Mouse (Mus musculus) midbrain, postnatal 0 days (tissue): Measurements from ENCODE around the gene 4930518I15Rik. TPM values are rescaled to one million over a fixed set of nuclear protein-coding genes. Genes with fewer than 3 reads are reported as not detected.
A peak's percentile ranks its signal among the peaks of the same experiment; 100 is the strongest.
"Not testable (repeated sequence)": the region's sequence is repeated elsewhere in the genome, so short reads cannot be mapped to it uniquely, and the experiment has no call there.

Experiments
- ATAC-seq: fragments of 200-750 bp; cut with Nextera tagmentation; 2 replicates; pipeline ENCODE4 v1.8.0; 2017; ENCODE audit warnings: moderate number of reproducible peaks, mild to moderate bottlenecking, moderate TSS enrichment, moderate library complexity; ENCODE audit not compliant: low FRiP score
- DNase-seq: peaks from one replicate; pipeline ENCODE4 v3.0.0-alpha.2; 2015; ENCODE audit warnings: low spot score
- H3K27ac ChIP-seq: fragments of 300-500 bp; sonication (generic); 2 replicates; pipeline ENCODE4 v1.5.1; 2014; ENCODE audit warnings: low read depth, mild to moderate bottlenecking, low read length, mixed read lengths
- H3K27me3 ChIP-seq: fragments of 300-500 bp; sonication (generic); 2 replicates; pipeline ENCODE4 v1.6.1; 2014; ENCODE audit warnings: low read length, control low read depth, mixed read lengths; ENCODE audit not compliant: insufficient read depth
- H3K36me3 ChIP-seq: fragments of 300-500 bp; sonication (generic); 2 replicates; pipeline ENCODE4 v1.6.1; 2014; ENCODE audit warnings: low read length, control low read depth, mixed read lengths; ENCODE audit not compliant: insufficient read depth
- H3K4me1 ChIP-seq: fragments of 300-500 bp; sonication (generic); 2 replicates; pipeline ENCODE4 v1.6.1; 2014; ENCODE audit warnings: mild to moderate bottlenecking, control low read depth, antibody characterized with exemption, low read length, mixed read lengths; ENCODE audit not compliant: insufficient read depth
- H3K4me2 ChIP-seq: fragments of 300-500 bp; sonication (generic); 2 replicates; pipeline ENCODE4 v1.6.1; 2014; ENCODE audit warnings: low read depth, mild to moderate bottlenecking, low read length, mixed read lengths; ENCODE audit not compliant: poor library complexity, severe bottlenecking
- H3K4me3 ChIP-seq: fragments of 300-500 bp; sonication (generic); 2 replicates; pipeline ENCODE4 v1.5.1; 2014; ENCODE audit warnings: low read depth, mild to moderate bottlenecking, low read length, moderate library complexity
- H3K9ac ChIP-seq: fragments of 300-500 bp; sonication (generic); replicated peaks from 2 replicates; pipeline ENCODE4 v1.6.1; 2014; ENCODE audit warnings: mild to moderate bottlenecking, low read length, moderate library complexity, mixed read lengths; ENCODE audit not compliant: poor library complexity, severe bottlenecking
- H3K9me3 ChIP-seq: fragments of 300-500 bp; sonication (generic); 2 replicates; pipeline ENCODE4 v1.6.1; 2016; ENCODE audit warnings: low read length, control low read depth
- CTCF ChIP-seq: IDR thresholded peaks from 2 replicates; pipeline ENCODE4 v1.5.1; 2016; ENCODE audit warnings: antibody characterized with exemption, mild to moderate bottlenecking
- WGBS: fragments of 180-500 bp; shearing (Covaris S2); extraction: QIAGEN DNeasy Blood & Tissue Kit; methylation state at CpG from one replicate; pipeline ENCODE4 v1.1.7; 2014; 5-methylcytosine and 5-hydroxymethylcytosine counted together
- polyA plus RNA-seq: library from polyadenylated mRNA; unstranded; fragments of >200 nt; fragmentation: Nextera tagmentation; extraction: Ambion mirVana; gene quantifications from 2 replicates; pipeline ENCODE4 v1.2.1, GENCODE M21; 2015
- total RNA-seq: library from RNA; depleted of rRNA; stranded (reverse); fragments of >200 nt; gene quantifications from 2 replicates; pipeline ENCODE4 v1.2.3, GENCODE M21; 2014; rRNA removed

4930518I15Rik gene
- total RNA-seq = 0.94 and 0.99 TPM in 2 replicates
- polyA plus RNA-seq = 2.8 and 2.9 TPM in 2 replicates

GRCm38 (mm10) chr2:156857835-156858234, at the start of gene 4930518I15Rik:
4930518I15Rik (minus strand) TSS chr2:156857946.
- H3K36me3 ChIP-seq = peaks cover 11% of the 10 kb centered on the region; the same call in 1 of the 2 replicates
- H3K9me3 ChIP-seq = no peaks in the 10 kb centered on the region
- no peak within 1 kb of the TSS for H3K27ac ChIP-seq
- no peak within 1 kb of the TSS for H3K4me2 ChIP-seq
- ATAC-seq = no peak
- H3K4me3 ChIP-seq = no peak within 1 kb of the TSS
- H3K4me1 ChIP-seq = no peaks in the 10 kb centered on the region
- WGBS = 85% methylated on average over 2 of the region's 2 CpGs
- DNase-seq = no peak
- H3K9ac ChIP-seq = no peak within 1 kb of the TSS
- H3K27me3 ChIP-seq = no peaks in the 10 kb centered on the region
- no peak for TF ChIP-seq CTCF

DNA sequence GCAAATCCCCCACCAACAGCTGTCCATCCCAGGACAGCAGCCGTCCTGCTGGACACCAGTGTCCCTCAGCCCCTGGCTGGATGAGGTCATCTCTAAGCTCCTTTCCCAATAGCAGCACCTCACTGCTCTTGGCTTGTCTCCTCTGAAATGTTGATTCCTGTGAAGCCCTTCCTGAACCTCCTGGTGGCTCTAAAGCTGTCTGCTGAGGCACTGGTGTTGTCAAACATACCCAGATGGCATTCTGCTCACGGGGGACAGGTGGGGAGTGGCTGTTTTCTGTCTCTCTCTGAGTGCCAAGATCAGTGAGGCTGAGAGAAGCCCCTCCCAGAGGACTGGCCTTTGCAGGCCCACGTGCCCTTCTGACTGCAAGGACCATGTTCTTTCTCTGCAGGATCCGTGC, 48.2 kb upstream of the 4930518I15Rik start:
- H3K27ac ChIP-seq, H3K36me3 ChIP-seq, H3K9ac ChIP-seq, H3K27me3 ChIP-seq, H3K4me3 ChIP-seq, H3K4me2 ChIP-seq, ATAC-seq, H3K4me1 ChIP-seq, H3K9me3 ChIP-seq: not testable (repeated sequence)
- DNase-seq = peak; percentile 34
- 46% methylated on average over 4 of the region's 4 CpGs for WGBS

DNA sequence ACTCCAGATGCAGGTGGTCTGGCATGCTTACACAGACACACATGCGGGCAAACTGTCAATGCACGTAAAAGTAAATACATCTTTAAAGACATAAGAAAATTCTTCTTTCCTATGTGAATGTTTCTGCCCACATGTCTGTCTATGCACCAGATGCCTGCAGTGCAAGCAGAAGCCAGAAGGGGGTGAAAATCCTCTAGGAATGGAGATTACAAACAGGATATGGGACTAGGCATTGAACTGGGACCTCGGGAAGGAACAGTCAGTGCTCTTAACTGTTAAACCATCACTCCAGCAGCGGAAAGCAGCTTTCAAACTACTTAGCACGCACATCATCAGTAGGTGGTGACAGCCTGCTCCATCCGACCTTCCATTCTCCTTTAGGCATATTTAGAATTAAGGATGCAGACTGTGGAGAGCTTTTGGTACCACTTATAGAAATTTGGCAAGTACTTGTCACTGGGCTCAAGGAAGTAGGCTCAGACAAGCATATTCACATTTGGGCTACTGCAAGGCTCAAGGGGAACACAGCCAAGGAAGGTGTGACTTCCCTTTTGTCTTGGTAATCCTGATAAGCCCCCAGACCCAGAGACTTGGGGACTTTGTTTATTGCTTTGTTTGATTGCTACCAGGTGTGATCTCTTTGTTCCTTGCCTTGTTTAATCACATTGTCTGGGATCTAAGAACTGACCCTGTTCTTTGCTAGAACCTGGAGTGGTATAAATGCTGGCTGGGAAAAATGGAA, 47.4 kb upstream of the 4930518I15Rik start:
- WGBS = 33% methylated on average over 6 of the region's 6 CpGs

GRCm38 (mm10) chr2:156903367-156903766, 45.6 kb upstream of the 4930518I15Rik start:
- 38% methylated on average over 2 of the region's 2 CpGs for WGBS
- Histone ChIP-seq H3K4me3 (no peak overlapping the region), H3K4me1 (peaks cover 2% of the 10 kb centered on the region; the same call in 1 of the 2 replicates), H3K27ac (no peak overlapping the region), H3K4me2 (no peak overlapping the region), H3K9ac (no peak overlapping the region), H3K9me3 (no peaks in the 10 kb centered on the region), H3K27me3 (no peaks in the 10 kb centered on the region), H3K36me3 (no peaks in the 10 kb centered on the region)
- DNase-seq (no peak), ATAC-seq (no peak)
- peak; percentile 39 for TF ChIP-seq CTCF

More for the DNA sequence above, 47.4 kb upstream of the 4930518I15Rik start:
- TF ChIP-seq CTCF = peak; percentile 79
- Histone ChIP-seq H3K9me3 (no peaks in the 10 kb centered on the region), H3K9ac (no peak overlapping the region), H3K4me3 (no peak overlapping the region), H3K27me3 (no peaks in the 10 kb centered on the region), H3K36me3 (no peaks in the 10 kb centered on the region), H3K4me2 (no peak overlapping the region), H3K27ac (no peak overlapping the region), H3K4me1 (no peaks in the 10 kb centered on the region)
- no peak for ATAC-seq
- peak; percentile 61 for DNase-seq

DNA sequence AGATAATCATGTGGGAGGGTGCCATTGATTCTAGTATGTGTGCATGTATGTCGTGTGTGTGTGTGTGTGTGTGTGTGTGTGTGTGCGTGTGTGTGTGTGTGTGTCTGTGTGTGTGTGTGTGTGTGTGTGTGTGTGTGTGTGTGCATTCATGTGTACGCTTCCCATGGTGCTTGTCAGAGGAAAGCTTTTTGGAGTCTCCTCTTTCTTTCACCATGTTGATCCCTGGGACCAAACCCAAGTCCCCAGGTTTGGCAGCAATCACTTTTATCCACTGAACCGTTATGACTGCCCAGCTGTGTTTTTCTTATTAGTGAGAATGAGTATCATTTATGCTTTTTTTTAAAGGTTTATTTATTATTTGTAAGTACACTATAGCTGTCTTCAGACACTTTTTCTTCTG, 44.7 kb upstream of the 4930518I15Rik start:
- H3K27me3 ChIP-seq, H3K9me3 ChIP-seq, DNase-seq, H3K36me3 ChIP-seq, H3K4me3 ChIP-seq, H3K4me2 ChIP-seq, ATAC-seq, H3K4me1 ChIP-seq, H3K9ac ChIP-seq, H3K27ac ChIP-seq: not testable (repeated sequence)
- WGBS = 78% methylated on average over 4 of the region's 4 CpGs

DNA sequence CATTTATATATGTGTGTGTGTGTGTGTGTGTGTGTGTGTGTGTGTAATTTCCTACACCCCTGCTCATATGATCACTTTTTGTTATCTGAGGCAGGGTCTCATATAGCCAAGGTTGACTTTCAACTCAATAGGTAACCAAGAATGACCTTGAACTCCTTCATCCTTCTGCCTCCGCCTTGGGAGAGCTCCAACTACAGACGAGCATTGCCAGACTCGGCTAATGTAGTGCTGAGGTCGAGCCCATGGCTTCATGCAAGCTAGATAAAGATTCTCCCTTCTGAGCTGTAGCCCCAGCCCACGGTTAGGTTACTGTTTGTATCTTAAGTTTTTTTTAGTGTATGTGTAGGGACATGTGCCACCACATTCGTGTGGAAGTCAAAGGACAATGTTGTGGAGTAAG, 44.1 kb upstream of the 4930518I15Rik start:
- no peak overlapping the region for H3K27ac ChIP-seq
- no peak for TF ChIP-seq CTCF
- no peaks in the 10 kb centered on the region for H3K27me3 ChIP-seq
- no peaks in the 10 kb centered on the region for H3K36me3 ChIP-seq
- H3K4me3 ChIP-seq = no peak overlapping the region
- no peak overlapping the region for H3K9ac ChIP-seq
- H3K4me1 ChIP-seq = peaks cover 2% of the 10 kb centered on the region; the same call in 1 of the 2 replicates
- 78% methylated on average over 6 of the region's 6 CpGs for WGBS
- DNase-seq (no peak), ATAC-seq (no peak)
- no peak overlapping the region for H3K4me2 ChIP-seq
- no peaks in the 10 kb centered on the region for H3K9me3 ChIP-seq
